Mouse (Mus musculus) skeletal muscle tissue, postnatal 0 days (tissue): ENCODE results near the gene Tmem125. TPM values are rescaled to one million over a fixed set of nuclear protein-coding genes. Genes with fewer than 3 reads are reported as not detected.

Experiments
- polyA plus RNA-seq: library from polyadenylated mRNA; unstranded; fragments of >200 nt; fragmentation: Nextera tagmentation; extraction: Ambion mirVana; gene quantifications from 2 replicates; pipeline ENCODE4 v1.2.1, GENCODE M21; 2015

Tmem125 gene
- 2.2 and 3.3 TPM in 2 replicates for polyA plus RNA-seq

DNA sequence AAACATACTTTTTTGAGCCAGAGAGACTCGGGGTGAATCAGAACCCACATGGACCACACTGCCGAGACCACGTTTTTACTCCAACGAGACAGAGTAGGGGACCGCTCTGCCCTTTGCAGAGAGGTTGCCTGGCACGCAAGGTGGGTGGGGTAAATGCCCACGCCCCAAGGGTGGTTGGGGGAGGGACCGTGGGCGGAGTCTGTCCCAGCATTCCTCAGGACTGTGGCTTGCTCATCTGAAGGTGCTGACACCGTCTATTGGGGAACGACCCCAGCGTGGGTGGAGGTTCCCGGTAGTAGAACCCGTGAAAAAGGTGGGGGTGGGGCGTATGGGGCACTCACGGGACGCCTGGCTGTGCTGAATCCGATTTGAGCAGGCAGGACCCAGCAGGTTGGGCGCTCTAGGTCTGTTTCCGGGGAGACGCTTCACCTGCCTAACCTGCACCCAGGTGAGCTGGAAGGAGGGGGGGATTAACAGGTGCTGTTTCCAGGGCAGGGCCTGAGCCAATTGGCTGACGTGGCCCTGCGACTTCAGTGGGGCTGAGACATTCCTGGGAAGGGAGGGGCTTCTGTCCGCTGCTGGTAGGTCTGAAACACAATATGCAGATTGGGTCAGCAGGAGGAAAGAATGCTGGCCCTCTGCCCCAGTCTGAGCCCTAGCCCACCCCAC lies at the start of gene Tmem125:
Gene Tmem125, minus strand, starts transcription at position 453 of the 669 bp plus-strand sequence.

DNA sequence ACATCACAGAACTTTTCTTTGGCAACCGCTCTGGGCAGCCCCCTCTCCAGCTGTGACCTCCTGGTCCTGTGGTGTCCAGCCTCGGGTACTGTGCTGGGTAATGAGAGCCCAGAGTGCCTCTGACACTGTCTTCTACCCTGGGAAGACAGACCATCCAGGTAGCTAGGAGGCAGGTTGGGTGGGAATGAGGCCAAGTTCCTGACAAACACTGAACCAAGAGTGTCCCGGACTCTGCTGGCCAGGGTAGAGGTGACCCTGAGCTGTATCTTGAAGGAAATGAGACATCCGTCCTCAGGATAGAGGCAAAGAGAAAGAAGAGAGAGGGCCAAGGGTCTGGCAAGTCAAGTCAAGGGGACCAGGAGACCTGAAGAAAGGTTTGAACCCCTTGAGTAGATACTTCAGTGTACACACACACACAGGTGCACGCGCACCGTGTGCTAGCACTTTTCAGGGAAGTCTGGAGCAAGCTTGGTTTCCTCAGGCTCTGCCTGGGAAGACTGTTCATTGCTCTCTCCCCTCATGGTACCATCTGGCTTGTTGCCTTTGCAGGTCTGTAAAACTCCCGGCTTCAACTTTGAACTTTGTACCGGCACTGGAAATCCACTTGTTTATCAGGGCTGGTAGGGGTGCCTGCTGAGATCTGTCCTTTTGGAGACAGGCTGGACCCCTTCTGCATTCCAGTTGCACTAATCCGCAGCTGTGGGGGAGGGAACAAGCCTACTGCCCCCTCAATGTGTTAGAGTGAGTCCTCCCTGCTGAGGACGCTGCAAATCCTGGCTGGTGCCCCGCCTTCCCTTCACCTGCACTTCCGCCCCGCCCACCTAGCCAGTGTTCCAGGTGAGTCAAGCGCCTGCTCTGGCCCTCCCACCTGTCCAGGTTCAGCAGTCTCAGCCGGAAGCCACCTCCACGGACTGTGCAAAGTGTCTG lies 17.2 kb downstream of the Tmem125 start, which contains the start of gene 2610528J11Rik:
Gene 2610528J11Rik, plus strand, starts transcription at position 592 of the 927 bp plus-strand sequence.

Other genes with a start within 250 kb of the Tmem125 start
- gene Szt2, start 134.8 kb downstream of the Tmem125 start, polyA plus RNA-seq = 2.1 and 2.6 TPM in 2 replicates
- gene Med8, start 134.7 kb downstream of the Tmem125 start, polyA plus RNA-seq = 54.1 and 65.5 TPM in 2 replicates
- 50.1 and 67.4 TPM in 2 replicates for gene Elovl1, start 116.0 kb downstream of the Tmem125 start, polyA plus RNA-seq
- gene Cdc20, start 106.7 kb downstream of the Tmem125 start, polyA plus RNA-seq = 35.6 and 40.3 TPM in 2 replicates
- 0.09 TPM in 1 of 2 replicates, not detected in the other for gene Mpl, start 86.5 kb downstream of the Tmem125 start, polyA plus RNA-seq
- gene Tie1, start 54.0 kb downstream of the Tmem125 start, polyA plus RNA-seq = 27.3 and 27.5 TPM in 2 replicates
- 0.96 TPM in 1 of 2 replicates, not detected in the other for gene 2610528J11Rik, start 17.0 kb downstream of the Tmem125 start, polyA plus RNA-seq
- gene Cfap57, start 76.7 kb upstream of the Tmem125 start, polyA plus RNA-seq = 0.40 TPM in 1 of 2 replicates, not detected in the other
- 82.7 and 93.5 TPM in 2 replicates for gene Ebna1bp2, start 76.8 kb upstream of the Tmem125 start, polyA plus RNA-seq
- gene Olfr62, start 114.9 kb upstream of the Tmem125 start, polyA plus RNA-seq = not detected in 2 replicates
- gene Olfr1342, start 148.7 kb upstream of the Tmem125 start, polyA plus RNA-seq = not detected in 2 replicates
- gene Olfr1341, start 159.5 kb upstream of the Tmem125 start, polyA plus RNA-seq = not detected in 2 replicates
- gene Olfr1340, start 176.1 kb upstream of the Tmem125 start, polyA plus RNA-seq = not detected in 2 replicates
- gene Olfr1339, start 188.1 kb upstream of the Tmem125 start, polyA plus RNA-seq = not detected in 2 replicates
- not detected in 2 replicates for gene Olfr1338, start 214.7 kb upstream of the Tmem125 start, polyA plus RNA-seq
- 0.18 TPM in 1 of 2 replicates, not detected in the other for gene Olfr1337, start 238.5 kb upstream of the Tmem125 start, polyA plus RNA-seq